Mouse (Mus musculus): Measurements from ENCODE around the gene Lair1.
"Not testable (repeated sequence)": the region's sequence is repeated elsewhere in the genome, so short reads cannot be mapped to it uniquely, and the experiment has no call there.

Gene Lair1

DNA sequence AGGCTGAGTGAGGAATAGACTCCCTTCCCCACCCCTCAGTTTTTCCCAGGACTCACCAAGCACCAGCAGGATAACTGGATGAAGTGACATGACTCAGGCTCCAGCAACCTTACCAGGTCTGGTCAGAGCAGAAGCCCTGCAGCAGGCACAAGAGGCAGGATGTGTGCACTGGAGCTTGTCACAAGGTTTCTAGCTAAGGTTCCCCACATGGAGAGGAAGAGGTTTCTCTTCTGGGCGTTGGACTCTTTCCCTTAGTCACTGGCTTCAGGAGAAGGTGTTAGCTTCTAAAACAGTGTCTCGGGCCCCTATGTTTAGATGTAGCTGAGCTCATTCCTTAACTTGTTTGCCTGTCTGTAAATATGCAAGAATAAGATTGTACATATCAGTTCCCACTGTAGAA is at the start of gene Lair1:
Gene Lair1 (minus strand): TSS at position 192 of the 400 bp plus-strand sequence.
- DNase-seq (ENCODE audit: extremely low spot score, low spot score), result no peak

DNA sequence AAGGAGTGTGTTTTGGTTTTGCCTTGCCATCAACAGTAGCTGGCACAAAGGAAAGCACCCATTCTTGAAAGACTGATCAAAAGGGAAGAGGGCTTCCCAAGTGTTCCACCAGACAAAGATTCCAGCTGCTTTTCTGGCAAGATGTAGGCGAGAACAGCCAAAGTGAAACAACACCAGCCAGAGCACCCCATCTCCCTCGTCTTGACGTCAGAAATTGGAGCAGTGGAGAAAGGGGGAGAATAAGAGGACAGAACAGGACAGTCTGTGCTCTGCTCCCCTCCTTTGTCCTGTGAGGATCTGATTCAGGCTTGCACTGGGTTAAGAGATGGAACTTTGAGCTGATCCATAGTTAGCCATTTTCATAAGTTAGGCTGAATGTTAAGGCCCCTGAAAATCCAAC is 48.8 kb upstream of the Lair1 start:
- no peak for DNase-seq (ENCODE audit: extremely low spot score, low spot score)

DNA sequence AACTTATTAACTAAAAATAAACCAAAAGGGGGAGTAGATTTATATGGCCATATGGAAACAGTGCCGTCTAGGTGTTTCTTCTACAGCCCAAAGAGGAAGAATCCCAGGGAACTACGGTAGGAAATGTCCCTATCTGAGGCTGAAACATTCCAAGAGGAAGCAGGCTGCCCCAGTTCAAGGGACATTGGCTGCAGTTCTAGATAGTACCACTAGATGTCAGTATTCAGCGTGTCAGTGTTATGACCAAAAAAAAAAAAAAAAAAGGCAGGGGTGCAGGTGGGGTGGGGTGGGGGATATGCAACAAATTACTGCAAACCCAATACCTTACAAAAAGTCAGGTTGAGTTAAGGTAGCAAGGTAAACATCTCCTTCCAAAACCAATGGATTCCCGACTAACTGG is 40.4 kb upstream of the Lair1 start:
- DNase-seq (ENCODE audit: extremely low spot score, low spot score), result no peak

- DNase-seq (ENCODE audit: extremely low spot score, low spot score), result no peak
Observed at GRCm38 (mm10) chr7:4101144-4101543, 38.1 kb upstream of the Lair1 start.

GRCm38 (mm10) chr7:4098832-4099231 is 35.8 kb upstream of the Lair1 start:
- no peak for DNase-seq (ENCODE audit: extremely low spot score, low spot score)

- DNase-seq (ENCODE audit: extremely low spot score, low spot score), result no peak
Observed at GRCm38 (mm10) chr7:4098301-4098700, 35.3 kb upstream of the Lair1 start.

- DNase-seq (ENCODE audit: extremely low spot score, low spot score), result no peak
Observed at GRCm38 (mm10) chr7:4091170-4091569, 28.2 kb upstream of the Lair1 start.

GRCm38 (mm10) chr7:4088679-4089078 is 25.7 kb upstream of the Lair1 start:
- no peak for DNase-seq (ENCODE audit: extremely low spot score, low spot score)

DNA sequence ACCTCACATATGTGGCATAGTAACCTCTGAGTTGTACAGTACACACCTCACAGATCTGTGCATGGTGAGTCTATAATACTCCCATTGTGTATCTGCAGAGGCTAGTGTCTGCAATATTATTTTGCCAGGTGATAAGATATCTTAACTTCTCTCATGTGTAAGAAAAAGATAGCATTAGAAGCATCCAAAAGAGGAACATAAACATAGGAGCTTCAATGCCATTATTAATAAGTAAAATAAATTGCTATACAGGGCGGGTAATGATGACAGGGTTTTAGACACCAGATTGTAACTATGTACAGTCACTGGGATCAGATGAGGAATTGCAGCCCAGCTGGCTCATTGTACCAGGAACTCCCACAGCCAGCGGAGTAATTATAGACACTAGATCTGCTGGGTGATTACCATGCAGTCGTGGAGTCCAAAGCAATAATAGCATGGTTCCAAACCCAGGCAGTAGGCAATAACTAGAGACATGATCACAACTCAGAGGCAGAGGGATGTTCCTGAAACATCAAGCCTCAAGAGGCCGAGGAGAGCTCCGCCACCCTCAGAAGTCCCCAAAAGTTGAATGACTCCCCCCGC is 25.0 kb upstream of the Lair1 start:
- no peak for DNase-seq (ENCODE audit: extremely low spot score, low spot score)

GRCm38 (mm10) chr7:4087238-4087895 is 24.4 kb upstream of the Lair1 start:
- DNase-seq (ENCODE audit: extremely low spot score, low spot score), result no peak

DNA sequence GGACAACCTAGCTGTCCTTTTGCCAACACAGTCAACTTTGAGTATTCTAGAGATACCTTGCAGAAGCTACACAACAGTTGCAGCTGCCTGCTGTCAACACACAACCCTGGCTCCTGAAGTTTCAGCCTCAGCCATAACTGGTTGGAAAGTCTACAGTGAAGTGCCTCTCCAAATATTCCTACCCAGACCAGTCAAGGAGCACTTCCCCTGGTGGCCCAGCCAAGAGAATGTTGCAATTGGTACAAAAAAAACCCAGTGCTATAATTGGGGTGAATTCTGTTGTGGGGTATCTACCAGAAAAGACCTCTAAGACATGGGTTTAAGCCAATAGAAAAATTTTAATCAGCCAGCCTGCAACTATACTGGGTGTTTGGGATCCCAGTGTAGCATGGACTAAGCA is 22.6 kb upstream of the Lair1 start:
- DNase-seq (ENCODE audit: extremely low spot score, low spot score), result no peak

GRCm38 (mm10) chr7:4084161-4084560 is 21.2 kb upstream of the Lair1 start:
- DNase-seq (ENCODE audit: extremely low spot score, low spot score), result no peak

DNA sequence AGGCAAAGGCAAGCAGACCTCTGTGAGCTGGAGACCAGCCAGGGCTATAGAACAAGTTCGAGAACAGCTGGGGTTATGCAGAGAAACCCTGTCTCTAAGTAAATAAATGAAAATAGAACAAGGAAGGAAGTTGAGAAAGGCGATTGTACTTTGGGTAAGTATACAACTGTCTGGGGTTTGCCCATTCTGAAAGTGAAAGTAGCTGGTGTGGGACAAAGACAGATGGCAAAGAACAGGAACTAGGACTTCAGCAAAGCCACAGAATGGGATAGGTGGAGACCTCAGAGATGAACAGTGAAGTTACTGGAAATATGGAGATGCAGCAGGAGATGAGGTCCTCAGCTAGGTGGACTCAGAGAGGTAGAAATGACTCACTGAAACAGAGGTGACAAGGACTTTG is 19.8 kb upstream of the Lair1 start:
- DNase-seq (ENCODE audit: extremely low spot score, low spot score), result no peak

- no peak for DNase-seq (ENCODE audit: extremely low spot score, low spot score)
Observed at GRCm38 (mm10) chr7:4081706-4082105, 18.7 kb upstream of the Lair1 start.

- no peak for DNase-seq (ENCODE audit: extremely low spot score, low spot score)
Observed at GRCm38 (mm10) chr7:4080552-4080951, 17.5 kb upstream of the Lair1 start.

- no peak for DNase-seq (ENCODE audit: extremely low spot score, low spot score)
Observed at GRCm38 (mm10) chr7:4079511-4079910, 16.5 kb upstream of the Lair1 start.

DNA sequence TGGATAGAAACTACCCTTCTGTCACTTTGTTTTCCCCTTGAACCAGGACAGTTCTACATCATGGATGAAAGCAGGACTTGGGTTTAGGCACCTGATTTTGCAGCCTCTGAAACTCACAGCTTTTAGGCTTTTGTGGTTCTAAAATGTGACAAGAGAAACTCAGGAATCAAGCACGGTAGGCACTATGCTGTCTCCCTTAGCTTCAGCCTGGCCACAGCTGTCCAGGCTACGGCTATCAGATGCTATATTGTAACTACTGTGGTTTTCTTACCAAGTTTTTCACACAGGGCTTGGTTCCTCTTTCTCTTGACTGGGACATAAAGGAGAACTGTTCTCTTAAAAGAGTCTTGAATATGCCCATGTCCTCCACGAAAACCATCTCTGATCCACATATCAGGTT is 10.1 kb upstream of the Lair1 start:
- no peak for DNase-seq (ENCODE audit: extremely low spot score, low spot score)

DNA sequence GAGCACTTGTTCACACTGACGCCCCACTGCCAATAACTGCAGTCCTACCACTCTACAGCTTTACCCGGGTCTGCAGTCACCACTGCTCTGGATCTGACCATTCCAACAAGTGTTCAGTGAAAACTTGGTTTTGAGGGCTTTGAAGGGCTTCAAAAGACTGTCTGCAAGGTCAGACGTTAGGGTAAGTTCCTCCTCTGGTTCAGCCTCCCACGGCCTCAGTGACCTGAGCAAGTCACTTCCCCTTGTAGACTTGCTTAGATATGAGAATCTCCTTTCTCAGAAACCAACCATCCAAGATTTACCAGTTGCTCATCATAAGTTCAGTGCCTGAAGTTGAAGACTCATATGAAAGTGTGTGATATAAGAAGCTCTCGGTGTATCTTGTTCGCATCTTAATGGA is 8.1 kb upstream of the Lair1 start:
- DNase-seq (ENCODE audit: extremely low spot score, low spot score), result no peak

DNA sequence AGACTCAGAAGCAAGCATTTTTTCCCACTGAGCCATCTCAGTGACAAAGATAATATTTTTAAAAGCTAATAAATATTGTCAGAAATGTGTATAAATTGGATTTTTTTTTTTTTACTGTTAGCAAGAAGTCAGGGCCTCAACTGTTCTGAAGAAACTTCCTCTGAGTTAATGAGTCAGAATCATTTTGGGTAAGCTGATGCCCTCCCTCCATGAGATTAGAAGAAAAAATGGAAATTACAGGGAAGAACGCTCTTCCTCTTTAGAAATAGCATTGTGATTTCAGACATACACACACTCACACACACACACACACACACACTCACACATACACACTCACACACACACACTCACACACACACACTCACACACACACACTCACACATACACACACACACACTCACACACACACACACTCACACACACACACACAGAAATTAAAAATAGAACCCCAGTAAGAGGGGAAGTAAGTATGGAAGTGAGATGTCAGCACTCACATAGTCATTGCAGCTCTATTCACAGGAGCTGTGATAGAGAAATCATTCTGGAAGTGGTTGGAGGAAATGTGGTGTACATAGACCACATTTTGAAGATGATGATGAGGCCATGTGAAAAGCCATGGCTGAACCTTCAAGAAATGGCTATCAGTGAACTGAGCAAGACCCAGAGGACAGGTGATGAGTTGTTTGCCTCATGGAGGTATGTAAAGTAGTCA is 866 bp upstream of the Lair1 start:
- DNase-seq (ENCODE audit: extremely low spot score, low spot score), result no peak

GRCm38 (mm10) chr7:4060602-4061188 is 2.3 kb downstream of the Lair1 start:
- not testable (repeated sequence) for DNase-seq (ENCODE audit: extremely low spot score, low spot score)

DNA sequence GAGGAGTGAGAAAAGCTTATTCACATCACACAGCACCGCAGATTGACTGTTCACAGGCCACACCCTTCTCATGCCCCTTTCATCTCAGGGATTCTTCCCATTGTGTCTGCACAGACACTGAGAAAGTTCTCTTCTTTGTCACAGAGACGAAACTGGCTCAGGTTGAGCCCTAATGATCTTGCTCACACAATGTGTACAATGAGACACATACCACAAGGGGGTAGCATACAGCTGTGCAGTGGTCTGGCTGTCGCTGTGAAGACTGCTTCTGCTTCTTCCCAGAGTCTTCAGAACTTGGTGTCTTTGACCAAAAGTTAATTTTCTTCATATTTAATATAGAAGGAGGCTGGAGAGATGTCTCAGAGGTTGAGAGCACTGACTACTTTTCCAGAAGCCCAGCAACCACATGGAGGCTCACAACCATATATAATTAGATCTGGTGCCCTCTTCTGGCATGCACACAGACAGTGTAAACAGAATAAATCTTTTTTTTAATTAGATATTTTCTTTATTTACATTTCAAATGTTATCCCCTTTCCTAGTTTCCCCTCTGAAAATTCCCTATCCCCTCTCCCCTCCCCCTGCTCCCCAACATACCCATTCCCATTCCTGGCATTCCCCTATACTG is 36.1 kb downstream of the Lair1 start:
- DNase-seq (ENCODE audit: extremely low spot score, low spot score), result no peak

DNA sequence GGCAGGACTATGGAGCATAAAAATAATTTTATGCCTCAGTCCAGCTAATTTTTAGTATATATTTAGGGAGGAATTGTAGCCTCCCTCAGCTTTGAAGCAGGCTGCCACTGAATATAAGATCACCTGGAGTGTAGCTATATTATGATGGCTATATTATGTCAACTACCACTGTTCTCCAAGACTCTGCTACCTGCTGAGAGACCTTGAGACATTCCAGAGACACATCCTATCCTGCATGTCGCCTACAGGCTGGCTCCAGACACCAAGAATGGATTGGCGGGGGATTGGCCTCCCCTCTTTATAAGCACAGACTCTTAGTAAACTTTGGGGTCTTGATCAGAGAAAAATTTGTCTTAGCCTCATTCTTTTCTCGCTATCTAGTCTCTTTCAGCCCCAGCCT is 58.4 kb downstream of the Lair1 start:
- not testable (repeated sequence) for DNase-seq (ENCODE audit: extremely low spot score, low spot score)

Measured in neural tube, embryonic 10.5 days (tissue).